Mouse (Mus musculus) forebrain, embryonic 11.5 days (tissue): Measurements from ENCODE around the gene Dnajc17. TPM values are rescaled to one million over a fixed set of nuclear protein-coding genes. Genes with fewer than 3 reads are reported as not detected.

Experiments
- ATAC-seq: fragments of 200-750 bp; cut with Nextera tagmentation; replicated peaks from 2 replicates; pipeline ENCODE4 v1.8.0; 2017; ENCODE audit warnings: moderate TSS enrichment; ENCODE audit not compliant: low FRiP score
- DNase-seq: peaks from one replicate; pipeline ENCODE4 v3.0.0-alpha.2; 2017; ENCODE audit warnings: low spot score
- H3K27ac ChIP-seq: fragments of 300-500 bp; sonication (generic); 2 replicates; pipeline ENCODE4 v1.5.1; 2014; ENCODE audit warnings: low read depth, low read length
- H3K27me3 ChIP-seq: fragments of 300-500 bp; sonication (generic); 2 replicates; pipeline ENCODE4 v1.6.1; 2014; ENCODE audit warnings: mild to moderate bottlenecking, low read length, mixed read lengths; ENCODE audit not compliant: control insufficient read depth, insufficient read depth
- H3K36me3 ChIP-seq: fragments of 300-500 bp; sonication (generic); 2 replicates; pipeline ENCODE4 v1.6.1; 2014; ENCODE audit warnings: mild to moderate bottlenecking, low read length, moderate library complexity, mixed read lengths; ENCODE audit not compliant: control insufficient read depth, insufficient read depth
- H3K4me1 ChIP-seq: fragments of 300-500 bp; sonication (generic); replicated peaks from 2 replicates; pipeline ENCODE4 v1.6.1; 2014; ENCODE audit warnings: low read length, mixed read lengths; ENCODE audit not compliant: control insufficient read depth, insufficient read depth
- H3K4me2 ChIP-seq: fragments of 300-500 bp; sonication (generic); 2 replicates; pipeline ENCODE4 v1.6.1; 2014; ENCODE audit warnings: low read depth, mild to moderate bottlenecking, low read length, moderate library complexity, mixed read lengths; ENCODE audit not compliant: severe bottlenecking
- H3K4me3 ChIP-seq: fragments of 300-500 bp; sonication (generic); 2 replicates; pipeline ENCODE4 v1.5.1; 2014; ENCODE audit warnings: low read depth, low read length
- H3K9ac ChIP-seq: fragments of 300-500 bp; sonication (generic); 2 replicates; pipeline ENCODE4 v1.6.1; 2014; ENCODE audit warnings: low read length
- H3K9me3 ChIP-seq: fragments of 300-500 bp; sonication (generic); 2 replicates; pipeline ENCODE4 v1.6.1; 2016; ENCODE audit warnings: low read length, mixed read lengths; ENCODE audit not compliant: control insufficient read depth
- WGBS: fragments of 180-500 bp; shearing (Covaris S2); extraction: QIAGEN DNeasy Blood & Tissue Kit; methylation state at CpG from one replicate; pipeline ENCODE4 v1.1.7; 2014; 5-methylcytosine and 5-hydroxymethylcytosine counted together
- polyA plus RNA-seq: library from polyadenylated mRNA; unstranded; fragments of >200 nt; fragmentation: Nextera tagmentation; extraction: Ambion mirVana; gene quantifications from 2 replicates; pipeline ENCODE4 v1.2.1, GENCODE M21; 2014

Dnajc17 gene
- polyA plus RNA-seq, 1 experiment from 2014 or later: 27.1 TPM

- H3K36me3 ChIP-seq: peaks cover 9% of the 10 kb centered on the region
- H3K9me3 ChIP-seq: peaks cover 3% of the 10 kb centered on the region
- no peaks in the 10 kb centered on the region for H3K4me1 ChIP-seq
- no peak overlapping the region for H3K4me2 ChIP-seq
- DNase-seq (no peak), ATAC-seq (no peak)
- no peak overlapping the region for H3K4me3 ChIP-seq
- WGBS: 97% methylated on average over 8 of the region's 8 CpGs
- H3K27me3 ChIP-seq: no peaks in the 10 kb centered on the region
- no peak overlapping the region for H3K9ac ChIP-seq
- no peak overlapping the region for H3K27ac ChIP-seq
These were observed 60.8 kb downstream of the Dnajc17 start for GRCm38 (mm10) chr2:119147775-119148174.

DNA sequence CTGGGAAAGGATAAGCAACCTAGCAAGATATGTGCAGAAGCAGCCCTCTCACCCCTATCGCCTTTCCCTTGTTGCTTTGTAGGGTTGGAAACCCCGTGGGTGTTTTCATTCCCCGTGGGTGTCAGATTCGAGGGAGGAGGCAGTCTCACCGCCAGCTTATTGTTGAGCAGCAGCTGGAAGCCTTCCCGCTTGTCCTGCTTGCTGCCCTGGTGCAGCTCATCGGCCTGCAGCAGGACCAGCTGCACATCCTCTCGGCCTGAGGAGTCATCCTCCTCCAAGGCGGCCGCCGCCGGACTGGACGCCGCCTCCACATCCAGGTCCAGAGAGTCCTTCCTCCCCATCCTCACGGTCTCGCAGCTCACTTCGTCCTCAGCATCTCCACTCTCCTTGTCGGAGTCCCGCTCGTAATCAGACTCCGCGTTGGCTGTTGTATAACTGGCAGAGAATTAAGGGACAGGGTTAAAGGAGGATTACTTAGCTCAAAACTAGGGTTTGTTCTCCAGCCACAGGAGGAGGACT lies 61.4 kb downstream of the Dnajc17 start:
- WGBS: 82% methylated on average over 22 of the region's 22 CpGs
- peaks cover 9% of the 10 kb centered on the region for H3K36me3 ChIP-seq
- H3K4me2 ChIP-seq: no peak overlapping the region
- no peak overlapping the region for H3K4me3 ChIP-seq
- H3K9me3 ChIP-seq: peaks cover 3% of the 10 kb centered on the region
- no peaks in the 10 kb centered on the region for H3K27me3 ChIP-seq
- H3K27ac ChIP-seq: no peak overlapping the region
- no peak for DNase-seq
- no peaks in the 10 kb centered on the region for H3K4me1 ChIP-seq
- ATAC-seq: no peak
- no peak overlapping the region for H3K9ac ChIP-seq

DNA sequence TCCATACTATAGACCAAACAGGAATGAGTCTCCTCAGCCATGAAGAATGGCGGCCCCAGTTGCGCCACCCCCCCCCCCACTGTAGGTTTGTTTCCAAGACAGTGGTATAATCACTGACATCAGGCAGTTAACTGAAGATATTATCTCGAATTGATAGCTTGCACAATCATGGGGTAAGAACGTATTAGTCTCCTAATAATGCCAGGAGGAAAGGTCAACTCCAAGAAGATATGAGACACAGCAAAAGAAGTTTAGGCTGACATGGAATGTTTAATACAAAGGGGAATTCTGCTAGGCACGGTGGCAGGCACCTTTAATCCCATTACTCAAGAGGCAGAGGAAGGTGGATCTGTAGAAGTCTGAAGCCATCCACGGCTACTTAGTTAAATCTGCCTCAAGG lies 62.2 kb downstream of the Dnajc17 start:
- WGBS: 84% methylated on average over 6 of the region's 6 CpGs
- DNase-seq (no peak), ATAC-seq (no peak)
- no peak overlapping the region for H3K4me3 ChIP-seq
- H3K4me1 ChIP-seq: no peaks in the 10 kb centered on the region
- no peaks in the 10 kb centered on the region for H3K27me3 ChIP-seq
- no peak overlapping the region for H3K4me2 ChIP-seq
- no peak overlapping the region for H3K9ac ChIP-seq
- peaks cover 11% of the 10 kb centered on the region for H3K36me3 ChIP-seq
- peaks cover 3% of the 10 kb centered on the region for H3K9me3 ChIP-seq
- H3K27ac ChIP-seq: no peak overlapping the region

GRCm38 (mm10) chr2:119145199-119145598 lies 63.4 kb downstream of the Dnajc17 start:
- peaks cover 11% of the 10 kb centered on the region for H3K36me3 ChIP-seq
- no peak for DNase-seq
- WGBS: 79% methylated on average over 2 of the region's 2 CpGs

GRCm38 (mm10) chr2:119136346-119136898 lies 72.2 kb downstream of the Dnajc17 start:
- no peak for ATAC-seq
- H3K9me3 ChIP-seq: no peaks in the 10 kb centered on the region
- H3K27ac ChIP-seq: no peak overlapping the region
- H3K4me1 ChIP-seq: no peaks in the 10 kb centered on the region
- H3K4me3 ChIP-seq: no peak overlapping the region
- no peak overlapping the region for H3K9ac ChIP-seq
- no peak for DNase-seq
- no peaks in the 10 kb centered on the region for H3K27me3 ChIP-seq
- H3K4me2 ChIP-seq: no peak overlapping the region
- peaks cover 12% of the 10 kb centered on the region; the same call in 1 of the 2 replicates for H3K36me3 ChIP-seq
- WGBS: 80% methylated on average over 5 of the region's 5 CpGs

More at GRCm38 (mm10) chr2:119145199-119145598, 63.4 kb downstream of the Dnajc17 start:
- Histone ChIP-seq H3K4me1 (no peaks in the 10 kb centered on the region), H3K27ac (no peak overlapping the region), H3K4me3 (no peak overlapping the region), H3K27me3 (no peaks in the 10 kb centered on the region), H3K9ac (no peak overlapping the region), H3K9me3 (peaks cover 3% of the 10 kb centered on the region), H3K4me2 (no peak overlapping the region)
- no peak for ATAC-seq

Other genes with a start within 250 kb of the Dnajc17 start
- 22.1 and 24.0 TPM in 2 replicates for gene Ccdc32, start 179.4 kb downstream of the Dnajc17 start, polyA plus RNA-seq
- 8.3 and 8.9 TPM in 2 replicates for gene Rpusd2, start 174.0 kb downstream of the Dnajc17 start, polyA plus RNA-seq
- gene Knl1, start 161.7 kb downstream of the Dnajc17 start, polyA plus RNA-seq: 61.0 and 69.4 TPM in 2 replicates
- 84.2 and 91.2 TPM in 2 replicates for gene Rad51, start 96.0 kb downstream of the Dnajc17 start, polyA plus RNA-seq
- 52.2 and 53.6 TPM in 2 replicates for gene Rmdn3, start 51.8 kb downstream of the Dnajc17 start, polyA plus RNA-seq
- 2.7 and 4.1 TPM in 2 replicates for gene Gchfr, start 41.0 kb downstream of the Dnajc17 start, polyA plus RNA-seq
- gene Gm14137, start 34.3 kb downstream of the Dnajc17 start, polyA plus RNA-seq: 0.28 and 0.29 TPM in 2 replicates
- 41.7 and 53.2 TPM in 2 replicates for gene Zfyve19, start 178 bp downstream of the Dnajc17 start, polyA plus RNA-seq
- gene Ppp1r14d, start 21.1 kb upstream of the Dnajc17 start, polyA plus RNA-seq: not detected in 2 replicates
- gene Spint1, start 28.6 kb upstream of the Dnajc17 start, polyA plus RNA-seq: 2.2 and 2.8 TPM in 2 replicates
- 0.83 and 0.90 TPM in 2 replicates for gene Rhov, start 62.5 kb upstream of the Dnajc17 start, polyA plus RNA-seq
- 18.5 and 20.5 TPM in 2 replicates for gene Vps18, start 79.9 kb upstream of the Dnajc17 start, polyA plus RNA-seq
- gene Dll4, start 117.0 kb upstream of the Dnajc17 start, polyA plus RNA-seq: 2.8 and 3.7 TPM in 2 replicates
- 0.90 and 2.0 TPM in 2 replicates for gene Chac1, start 142.4 kb upstream of the Dnajc17 start, polyA plus RNA-seq